Mouse (Mus musculus): Measurements from ENCODE around the gene Ap1ar.
A peak's percentile ranks its signal among the peaks of the same experiment; 100 is the strongest.
"Not testable (repeated sequence)": the region's sequence is repeated elsewhere in the genome, so short reads cannot be mapped to it uniquely, and the experiment has no call there.

The Ap1ar gene

DNA sequence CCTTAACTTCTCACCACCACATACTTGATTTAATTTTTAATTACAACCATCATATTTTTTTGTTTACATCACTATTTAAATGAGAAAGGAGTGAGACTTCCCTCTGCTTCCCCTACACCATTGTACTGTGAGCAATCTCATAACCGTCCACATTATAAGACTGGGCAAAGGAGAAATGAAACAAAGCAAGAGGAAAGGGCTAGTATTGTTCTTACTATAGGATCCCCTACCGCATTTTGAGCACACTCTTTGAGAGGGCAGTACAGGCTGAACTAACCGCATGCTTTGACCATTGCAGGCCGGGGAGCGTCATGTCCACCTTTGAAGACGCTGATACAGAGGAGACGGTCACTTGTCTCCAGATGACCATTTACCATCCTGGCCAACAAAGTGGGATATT is 41.1 kb downstream of the Ap1ar start:
- no peak for DNase-seq (ENCODE audit: low read depth, low spot score)

DNA sequence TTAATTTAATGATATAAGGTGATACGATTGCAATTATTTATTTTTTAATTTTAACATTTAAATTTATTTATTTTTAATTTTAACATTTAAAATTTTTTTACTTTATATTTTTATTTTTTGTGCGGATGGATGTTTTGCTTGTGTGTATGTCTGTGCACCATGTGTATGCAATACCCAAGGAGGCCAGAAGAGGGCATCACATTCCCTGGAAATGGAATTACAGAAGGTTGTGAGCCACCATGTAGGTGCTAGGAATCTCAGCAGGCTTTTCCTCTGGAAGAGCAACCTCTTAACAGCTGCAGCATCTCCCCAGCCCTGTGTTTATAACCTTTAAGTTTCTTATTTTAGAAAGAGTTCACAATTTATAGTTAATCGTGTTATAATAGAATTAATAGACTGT is 41.6 kb downstream of the Ap1ar start:
- no peak for DNase-seq (ENCODE audit: low read depth, low spot score)

DNA sequence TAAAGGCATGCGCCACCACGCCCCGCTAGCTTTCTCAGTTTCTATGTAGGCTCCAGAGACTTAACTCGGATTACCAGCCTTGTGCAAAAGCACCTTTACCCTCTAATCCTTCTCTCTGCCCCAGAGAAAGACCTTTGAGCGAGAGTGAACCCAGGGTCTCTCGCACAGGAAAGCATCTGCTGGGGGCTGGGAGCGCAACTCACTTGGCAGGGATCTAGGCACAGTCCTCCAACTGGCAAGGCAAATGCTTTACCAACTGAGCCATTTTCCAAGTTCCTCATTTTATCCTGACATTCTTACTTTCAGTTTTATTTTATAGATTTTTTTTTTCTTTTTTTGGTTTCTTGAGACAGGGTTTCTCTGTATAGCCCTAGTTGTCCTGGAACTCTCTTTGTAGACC is 44.3 kb downstream of the Ap1ar start:
- DNase-seq (ENCODE audit: low read depth, low spot score) = no peak

DNA sequence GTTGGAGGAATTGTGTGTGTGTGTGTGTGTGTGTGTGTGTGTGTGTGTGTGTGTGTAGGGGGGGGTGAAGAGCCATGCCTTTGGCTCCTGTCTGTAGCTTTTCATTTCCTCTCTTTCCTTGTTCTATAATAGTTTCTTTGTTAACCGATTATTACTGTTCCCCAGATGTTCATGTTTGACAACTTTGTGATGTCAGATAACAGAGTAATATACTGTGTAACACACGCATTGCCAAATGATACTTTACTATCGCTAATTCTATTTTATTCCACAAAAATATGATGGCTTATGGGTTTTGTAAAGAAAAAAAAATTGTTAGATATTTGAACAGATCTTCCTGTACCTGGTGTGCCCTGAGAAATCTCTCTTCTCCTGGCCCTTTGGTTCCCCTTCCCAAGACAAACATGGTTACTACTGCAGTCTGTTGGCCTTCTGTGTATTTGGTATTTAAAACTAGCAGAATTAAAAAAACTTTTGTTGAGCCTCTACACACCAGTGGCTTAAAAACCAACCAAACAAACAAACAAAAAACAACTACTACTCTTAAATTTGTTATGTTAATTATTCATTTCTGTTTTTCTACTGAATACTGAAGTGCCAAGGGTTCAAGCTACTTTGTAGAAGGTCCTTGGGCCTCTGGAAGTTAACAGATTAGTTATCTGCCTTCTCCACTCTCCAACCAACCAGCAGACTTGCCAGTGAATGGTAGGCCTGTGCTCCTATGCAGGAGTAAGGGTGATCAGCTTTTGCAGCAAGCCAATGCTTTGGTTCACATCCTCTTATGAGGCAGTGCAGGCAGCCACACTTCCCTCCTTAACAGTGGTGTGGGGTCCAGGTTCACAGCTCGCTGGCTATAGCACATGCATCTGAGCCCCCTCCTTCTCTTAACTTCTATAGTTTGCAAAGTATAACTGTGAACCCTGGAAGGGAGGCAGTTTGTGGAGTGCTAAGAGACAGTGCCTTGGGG is 45.4 kb downstream of the Ap1ar start:
- DNase-seq (ENCODE audit: low read depth, low spot score) = no peak

DNA sequence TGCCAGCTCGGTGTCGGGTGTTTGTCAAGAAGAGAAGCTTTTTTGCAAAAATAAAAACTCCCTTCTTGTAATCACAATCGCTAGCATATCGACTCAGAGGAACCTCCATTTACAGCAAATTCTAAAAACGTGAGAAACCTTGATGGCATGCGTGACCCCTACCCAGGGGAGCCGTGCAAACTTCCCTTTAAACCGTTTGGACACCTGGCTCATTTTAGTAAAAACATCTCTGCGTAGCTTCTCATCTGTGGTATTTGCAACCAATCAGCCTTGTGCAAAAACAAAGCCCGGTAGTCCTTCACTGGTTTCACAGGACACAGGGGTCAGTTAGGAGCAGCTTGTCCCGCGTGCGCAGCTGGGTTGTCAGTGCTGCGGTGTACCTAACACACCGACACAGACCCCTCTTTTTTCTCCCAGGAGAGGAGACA is 46.3 kb downstream of the Ap1ar start:
- DNase-seq (ENCODE audit: low read depth, low spot score) = no peak

DNA sequence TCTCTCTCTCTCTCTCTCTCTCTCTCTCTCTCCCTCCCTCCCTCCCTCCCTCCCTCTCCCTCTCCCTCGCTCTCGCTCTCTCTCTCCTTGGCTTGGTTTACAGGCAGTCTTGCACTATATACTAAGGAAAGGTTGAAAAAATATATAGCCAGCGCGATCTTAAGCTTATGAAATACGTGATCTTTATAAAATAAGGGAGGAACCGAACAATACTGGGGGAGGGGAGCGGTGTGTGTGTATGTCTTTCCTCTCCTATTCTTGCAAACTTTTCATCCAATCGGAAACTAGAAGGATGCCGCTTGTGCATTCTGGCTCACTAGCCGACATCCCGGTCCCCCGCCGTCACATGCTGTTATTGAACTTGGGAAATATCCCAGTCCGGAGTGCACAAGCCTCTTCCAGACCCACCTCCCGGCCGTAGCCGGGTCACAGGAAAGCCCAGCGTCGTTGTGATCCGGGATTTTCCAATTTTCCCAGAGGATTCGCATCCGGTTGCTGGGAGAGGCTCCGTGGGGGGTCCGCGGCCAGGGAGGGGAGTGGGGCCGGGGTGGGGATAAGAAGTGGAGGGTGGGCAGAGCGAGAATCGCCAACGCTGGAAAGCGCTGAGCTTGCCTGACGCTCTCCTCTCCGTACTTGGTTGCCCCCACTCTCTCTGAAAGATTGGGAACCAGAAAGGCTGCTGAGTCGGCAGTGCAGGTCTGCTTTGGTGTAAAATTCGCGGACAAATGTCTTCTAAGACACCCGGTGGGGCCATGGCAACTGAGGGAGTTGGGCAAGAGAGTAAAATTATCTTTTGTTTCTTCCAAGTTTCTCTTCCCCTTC is 46.9 kb downstream of the Ap1ar start:
- peak; percentile 69 for DNase-seq (ENCODE audit: low read depth, low spot score)

DNA sequence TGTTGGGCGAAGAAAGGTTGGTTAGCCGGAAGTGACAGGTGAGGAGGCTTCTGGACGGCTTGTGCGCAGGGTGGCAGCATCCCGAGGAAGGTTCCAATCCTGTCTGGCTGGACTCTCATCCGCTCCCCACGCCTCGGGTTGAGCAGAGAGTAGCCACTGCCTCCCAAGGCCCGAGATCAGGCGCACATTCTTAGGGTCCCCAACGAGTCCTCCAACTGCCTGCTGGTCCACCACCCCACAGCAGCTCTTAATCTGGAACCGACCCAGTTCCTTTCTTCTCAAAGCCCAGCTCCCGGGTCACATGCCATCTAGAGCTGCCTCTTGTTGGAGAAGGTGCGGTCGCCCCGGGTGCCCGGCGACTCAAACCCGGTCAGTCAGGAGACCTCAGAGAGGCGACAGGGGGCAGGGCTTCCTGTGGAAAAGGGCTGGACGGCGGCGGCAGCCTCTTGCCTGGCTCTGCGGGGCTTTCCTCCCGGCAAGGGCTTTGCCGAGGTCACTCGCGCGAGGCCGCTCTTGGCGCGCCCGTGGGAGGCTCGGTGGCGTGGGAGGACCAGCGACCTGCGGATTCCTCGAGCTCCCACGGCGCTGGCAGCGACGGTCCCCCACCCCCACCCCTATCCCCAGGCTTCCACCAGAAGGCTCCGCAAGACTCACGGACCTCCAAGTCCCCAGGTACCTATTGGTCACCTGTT is 47.7 kb downstream of the Ap1ar start, which contains the start of gene Tifa:
Gene Tifa, plus strand, starts transcription at position 306 of the 692 bp plus-strand sequence.
- DNase-seq (ENCODE audit: low read depth, low spot score) = peak; percentile 43

DNA sequence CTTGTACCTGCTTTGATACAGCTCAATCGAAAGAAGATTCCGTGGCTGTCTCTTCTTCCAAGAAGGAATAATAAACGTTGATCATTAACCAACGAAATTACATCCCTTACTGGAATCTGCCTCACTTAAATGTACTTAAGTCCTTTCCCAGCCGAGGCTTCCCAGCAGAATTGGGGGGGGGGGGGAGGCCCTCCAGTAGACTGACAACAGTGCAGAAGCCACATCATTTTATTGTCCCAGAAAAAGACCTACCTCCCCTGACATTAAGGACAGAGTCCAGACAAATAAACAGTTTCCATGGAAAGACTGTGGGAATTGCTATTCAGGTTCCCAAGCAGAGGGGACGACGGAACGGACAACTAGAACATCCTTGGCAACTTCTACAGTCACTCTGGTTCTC is 48.4 kb downstream of the Ap1ar start:
- DNase-seq (ENCODE audit: low read depth, low spot score) = no peak

DNA sequence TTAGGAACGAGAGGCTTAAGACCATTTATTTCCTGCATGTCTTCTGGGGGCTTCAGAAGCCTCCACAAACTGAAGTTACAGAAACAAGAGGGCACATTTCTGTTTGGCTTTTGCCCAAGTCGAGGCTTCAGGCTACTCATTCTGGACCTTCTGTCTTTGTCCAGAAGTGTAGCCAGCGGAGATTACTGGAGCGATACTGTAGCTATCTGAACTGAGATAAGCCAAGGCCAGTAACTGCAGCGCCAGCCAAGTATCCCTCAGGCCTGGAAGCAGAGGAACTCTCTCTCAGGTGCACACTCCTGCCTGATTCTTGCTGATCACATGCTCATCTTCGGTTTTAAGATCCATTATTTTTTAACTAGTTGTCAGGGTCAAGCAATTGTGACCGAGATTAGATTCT is 49.3 kb downstream of the Ap1ar start:
- DNase-seq (ENCODE audit: low read depth, low spot score) = no peak

DNA sequence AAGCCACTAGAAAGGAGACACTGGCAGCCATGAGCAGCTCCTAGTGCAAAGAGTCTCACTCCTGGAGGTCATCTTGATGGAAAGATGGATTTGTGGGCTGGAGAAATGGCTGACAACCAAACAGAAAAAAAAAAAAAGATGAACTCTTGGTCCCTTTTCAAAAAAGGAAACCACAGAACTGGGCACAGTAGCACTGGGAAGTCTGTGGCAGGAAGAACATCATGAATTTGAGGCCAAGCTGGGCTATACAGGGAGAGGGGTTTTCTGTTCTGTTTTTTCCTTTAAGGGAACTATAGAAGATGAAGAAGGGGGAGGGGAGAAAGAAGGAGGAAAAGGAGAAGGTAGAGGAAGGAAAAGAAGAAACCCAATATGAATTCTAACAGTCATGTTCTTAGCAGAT is 50.3 kb downstream of the Ap1ar start:
- peak; percentile 36 for DNase-seq (ENCODE audit: low read depth, low spot score)

DNA sequence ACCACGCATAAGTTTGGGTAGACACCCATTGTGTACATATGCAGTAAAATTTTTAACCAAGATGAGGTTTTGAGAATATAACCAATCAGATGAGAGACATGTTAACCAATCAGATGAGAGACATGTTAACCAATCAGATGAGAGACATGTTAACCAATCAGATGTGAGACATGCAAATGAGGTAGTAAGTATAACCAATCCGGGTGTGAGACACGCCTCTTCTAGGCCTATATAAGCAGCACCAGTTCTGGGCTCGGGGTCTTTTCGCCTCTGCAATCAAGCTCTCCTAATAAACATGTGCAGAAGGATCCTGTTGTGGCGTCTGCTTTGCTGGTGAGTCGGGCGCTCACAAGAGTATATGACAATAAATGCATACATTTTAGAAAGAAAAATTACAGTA is 53.6 kb downstream of the Ap1ar start:
- not testable (repeated sequence) for DNase-seq (ENCODE audit: low read depth, low spot score)

DNA sequence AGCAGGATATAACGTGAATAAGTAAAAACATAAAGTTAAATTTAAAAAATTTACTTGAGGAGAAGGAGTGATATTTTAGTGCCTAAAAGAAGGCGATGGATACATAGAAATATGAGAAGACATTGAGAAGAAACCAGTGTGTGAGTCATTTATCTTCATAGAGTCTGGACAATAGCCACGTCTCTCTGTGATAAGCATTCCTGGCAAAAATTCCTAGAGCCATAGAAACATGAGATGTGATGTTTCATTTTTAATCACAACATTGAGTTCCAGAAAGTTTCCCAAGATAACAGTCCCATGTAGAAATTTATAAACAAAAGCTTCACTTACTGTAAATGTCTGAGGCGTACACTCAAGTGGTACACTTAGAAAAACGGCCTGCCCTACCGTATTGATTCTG is 54.4 kb downstream of the Ap1ar start:
- peak; percentile 83 for DNase-seq (ENCODE audit: low read depth, low spot score)

DNA sequence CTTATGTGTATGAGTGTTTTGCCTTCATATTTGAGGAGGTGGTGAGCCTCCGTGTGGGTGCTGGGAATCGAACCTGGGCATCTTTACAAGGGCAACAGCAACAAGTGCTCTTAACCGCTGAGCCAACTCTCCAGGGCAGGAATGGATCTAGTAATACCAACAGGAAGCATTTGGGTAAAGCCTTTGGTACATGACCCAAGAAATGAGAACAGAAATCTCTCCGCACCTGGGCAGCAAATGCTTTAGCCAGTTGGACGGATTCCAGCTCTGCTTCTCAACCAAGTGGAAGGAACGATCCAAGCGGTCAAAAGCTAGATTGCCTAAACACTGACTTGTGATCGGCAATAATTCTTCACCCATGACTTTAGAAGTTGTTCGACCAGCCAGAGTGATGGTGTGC is 56.4 kb downstream of the Ap1ar start:
- DNase-seq (ENCODE audit: low read depth, low spot score) = no peak

DNA sequence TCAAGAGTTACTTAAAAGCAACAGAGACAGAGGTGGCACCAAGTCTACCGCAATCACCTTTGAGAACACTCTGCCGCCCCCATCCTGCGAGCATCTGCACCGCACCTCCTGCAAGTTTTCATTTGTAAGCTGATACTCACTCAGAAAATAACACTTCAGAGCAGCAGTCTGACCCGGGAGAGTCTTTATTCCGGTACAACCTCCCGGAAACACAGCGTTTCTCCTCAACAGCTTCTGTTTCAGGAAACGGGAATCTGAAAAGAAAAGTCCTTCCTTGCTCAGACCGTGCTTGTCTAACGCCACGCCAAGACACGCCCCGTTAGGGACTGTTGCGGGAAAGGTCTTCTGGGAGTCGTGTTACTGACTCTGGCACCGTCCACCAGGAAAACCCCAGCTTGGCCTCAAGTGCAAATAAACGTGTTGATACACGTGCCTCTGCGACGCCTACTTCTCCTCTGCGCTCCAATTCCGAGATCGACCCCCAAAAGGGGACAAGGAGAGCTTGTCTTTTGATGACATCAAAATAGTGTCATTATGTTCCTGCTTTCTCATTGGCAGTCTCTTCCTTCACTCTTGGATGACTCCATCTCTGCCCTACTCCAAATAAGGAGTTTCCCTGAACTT is 57.2 kb downstream of the Ap1ar start, which contains the start of gene Alpk1:
Gene Alpk1, minus strand, starts transcription at position 507 of the 624 bp plus-strand sequence.
- peak; percentile 88 for DNase-seq (ENCODE audit: low read depth, low spot score)

DNA sequence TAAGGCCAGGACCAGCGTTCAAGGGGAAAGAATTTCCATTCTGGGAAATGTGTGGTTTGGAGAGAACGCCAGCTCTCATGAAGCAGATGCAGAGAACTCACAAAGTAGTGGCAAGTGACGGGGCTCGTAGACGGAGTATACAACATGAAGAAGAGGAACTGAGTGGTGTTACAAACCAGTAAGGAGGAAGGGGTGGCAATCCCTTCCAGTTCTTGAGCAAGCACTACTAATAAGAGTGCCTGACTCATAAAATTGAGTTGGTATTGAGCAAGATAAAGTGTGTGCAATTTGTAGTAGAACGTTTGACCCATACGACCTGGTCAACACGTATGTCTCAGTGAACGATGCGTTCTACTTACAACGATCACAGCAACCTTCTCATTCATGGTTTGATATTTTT is 68.2 kb downstream of the Ap1ar start:
- no peak for DNase-seq (ENCODE audit: low read depth, low spot score)

DNA sequence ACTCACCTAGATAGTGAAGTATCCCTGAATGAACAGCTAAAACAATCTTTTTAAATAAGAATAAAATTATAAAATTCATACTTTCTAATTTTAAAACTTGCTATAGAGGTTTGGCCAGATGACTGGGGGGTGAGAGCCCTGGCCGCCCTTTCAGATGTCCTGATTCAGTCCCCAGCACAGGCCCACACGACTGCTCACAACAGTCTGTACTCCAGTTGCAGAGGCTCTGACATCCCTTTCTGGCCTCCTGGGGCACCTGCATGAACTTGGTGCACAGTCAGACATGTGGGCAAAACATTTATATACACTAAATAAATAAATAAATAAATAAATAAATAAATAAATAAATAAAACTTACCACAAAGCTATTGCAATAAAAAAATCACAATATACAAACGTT is 71.4 kb downstream of the Ap1ar start:
- no peak for DNase-seq (ENCODE audit: low read depth, low spot score)

DNA sequence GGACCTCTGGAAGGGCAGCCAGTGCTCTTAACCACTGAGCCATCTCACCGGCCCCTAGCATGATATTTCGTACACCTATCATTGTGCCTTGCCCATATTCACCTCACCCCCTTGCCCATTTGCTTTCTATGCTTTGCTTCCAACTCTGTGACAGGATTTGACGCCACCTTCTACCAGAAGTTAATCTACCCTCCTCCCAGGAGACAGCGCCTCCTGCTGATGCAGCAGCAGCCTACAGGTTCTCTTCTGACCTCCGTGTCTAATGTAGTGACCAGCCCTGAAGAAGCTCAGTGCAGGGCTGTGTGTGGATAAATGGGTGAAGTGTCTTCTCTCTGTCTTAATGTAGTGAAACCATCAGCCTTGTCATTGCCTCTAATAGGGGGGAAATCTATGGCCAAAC is 72.8 kb downstream of the Ap1ar start:
- no peak for DNase-seq (ENCODE audit: low read depth, low spot score)

DNA sequence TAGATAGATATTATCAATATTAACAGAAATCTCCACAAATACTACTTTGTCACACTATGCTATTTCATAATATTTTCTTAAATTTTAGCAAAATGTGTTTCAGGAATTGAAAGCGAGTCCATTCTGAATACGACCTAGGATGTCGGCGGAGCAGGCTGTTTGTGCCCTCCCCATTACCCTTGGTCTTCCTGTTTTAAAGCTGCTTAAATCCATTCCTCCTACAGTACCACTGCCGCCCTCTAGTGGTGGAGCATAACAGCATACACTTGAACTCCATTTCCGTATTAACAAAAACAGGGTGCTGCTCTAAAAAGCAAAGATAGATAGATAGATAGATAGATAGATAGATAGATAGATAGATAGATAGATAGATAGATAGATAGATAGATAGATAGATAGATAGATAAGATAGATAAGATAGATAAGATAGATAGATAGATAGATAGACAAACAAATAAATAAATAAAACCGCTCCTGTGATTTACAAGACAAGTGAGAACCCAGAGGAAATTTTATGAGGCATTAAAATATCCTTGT is 74.2 kb downstream of the Ap1ar start:
- peak; percentile 93 for DNase-seq (ENCODE audit: low read depth, low spot score)

DNA sequence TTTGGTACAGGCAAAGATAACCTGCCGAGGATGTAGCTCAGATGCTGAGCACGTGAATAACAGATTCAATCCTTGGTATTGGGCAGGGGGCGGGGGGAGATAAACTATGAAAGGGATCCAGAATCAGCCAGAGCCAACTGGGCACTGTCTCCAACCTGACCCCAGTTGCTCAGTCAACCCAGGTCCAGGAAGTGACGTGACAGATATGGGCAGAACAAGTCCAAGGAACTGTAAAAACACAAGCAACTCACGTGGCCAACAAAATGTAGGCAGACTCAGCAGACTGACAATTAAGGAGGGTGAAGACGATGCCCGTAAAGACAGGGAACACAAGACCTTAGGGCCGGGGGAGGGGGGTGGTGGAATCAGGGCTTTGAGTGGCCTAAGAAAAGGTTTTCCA is 74.9 kb downstream of the Ap1ar start:
- DNase-seq (ENCODE audit: low read depth, low spot score) = no peak

DNA sequence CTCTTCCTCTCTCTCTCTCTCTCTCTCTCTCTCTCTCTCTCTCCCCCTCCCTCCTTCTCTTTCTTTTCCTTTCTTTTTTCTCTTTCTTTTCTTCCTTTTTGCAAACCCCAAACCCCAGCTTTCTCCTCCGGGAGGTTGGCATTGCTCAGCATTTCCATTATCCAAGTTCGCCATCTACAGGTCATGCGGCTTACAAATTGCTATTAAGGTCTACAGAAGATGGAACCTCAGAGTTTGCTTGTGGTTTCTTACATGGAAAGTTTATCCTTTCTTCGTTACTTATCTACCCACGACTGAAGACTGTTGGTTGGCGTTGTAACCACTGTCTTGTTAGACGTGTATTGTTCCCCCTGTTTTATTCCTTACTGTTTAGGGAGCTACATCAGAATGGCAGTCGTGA is 78.1 kb downstream of the Ap1ar start:
- DNase-seq (ENCODE audit: low read depth, low spot score) = peak; percentile 71

DNA sequence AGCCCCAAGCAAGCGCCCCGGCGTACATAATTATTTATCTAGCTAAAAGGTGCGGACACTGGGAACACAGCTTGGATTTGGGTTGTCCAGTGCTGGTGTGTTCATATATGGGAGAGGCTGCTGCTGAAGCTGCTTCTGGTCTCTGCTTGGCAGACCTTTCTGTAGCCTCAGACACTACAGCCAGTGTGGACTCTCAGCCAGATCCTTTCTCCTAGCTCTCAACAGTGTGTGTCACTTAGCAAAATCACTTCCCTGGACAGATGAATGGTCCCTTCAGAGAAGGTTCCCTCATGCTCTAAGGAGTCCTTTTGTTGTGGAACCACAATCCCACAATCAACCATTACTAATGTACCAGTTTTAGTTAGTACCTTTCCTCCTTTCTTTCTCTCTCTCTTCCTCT is 78.5 kb downstream of the Ap1ar start:
- no peak for DNase-seq (ENCODE audit: low read depth, low spot score)
